Mouse (Mus musculus): ENCODE results near the gene Acot5.

GRCm38 (mm10) chr12:84083842-84084241 is 14.7 kb downstream of the Acot5 start:
- TF ChIP-seq CTCF (IDR thresholded peaks at IDR 0.05; ENCODE audit: borderline replicate concordance, insufficient read depth, low read length) (no peak), POLR2A (IDR thresholded peaks at IDR 0.05; ENCODE audit: low read depth, low read length) (no peak)

All from embryonic fibroblast, embryonic 13.5 days (primary cell).